Mouse (Mus musculus) intestine, postnatal 0 days (tissue): Measurements from ENCODE around the gene Olfr625-ps1. TPM values are rescaled to one million over a fixed set of nuclear protein-coding genes. Genes with fewer than 3 reads are reported as not detected.

Experiments used
- ATAC-seq: fragments of 200-750 bp; cut with Nextera tagmentation; 2 replicates; pipeline ENCODE4 v1.8.0; 2017; ENCODE audit warnings: mild to moderate bottlenecking, moderate TSS enrichment, moderate library complexity
- H3K27ac ChIP-seq: fragments of 300-500 bp; sonication (generic); 2 replicates; pipeline ENCODE4 v1.5.1; 2014; ENCODE audit warnings: mild to moderate bottlenecking, low read depth, low read length, moderate library complexity
- H3K27me3 ChIP-seq: fragments of 300-500 bp; sonication (generic); replicated peaks from 2 replicates; pipeline ENCODE4 v1.6.1; 2014; ENCODE audit warnings: low read length, mixed read lengths; ENCODE audit not compliant: control insufficient read depth, insufficient read depth
- H3K36me3 ChIP-seq: fragments of 300-500 bp; sonication (generic); 2 replicates; pipeline ENCODE4 v1.6.1; 2014; ENCODE audit warnings: mild to moderate bottlenecking, moderate library complexity; ENCODE audit not compliant: control insufficient read depth, insufficient read depth
- H3K4me1 ChIP-seq: fragments of 300-500 bp; sonication (generic); replicated peaks from 2 replicates; pipeline ENCODE4 v1.6.1; 2014; ENCODE audit warnings: antibody characterized with exemption, low read length, mixed read lengths; ENCODE audit not compliant: control insufficient read depth, insufficient read depth
- H3K4me2 ChIP-seq: fragments of 300-500 bp; sonication (generic); replicated peaks from 2 replicates; pipeline ENCODE4 v1.6.1; 2014; ENCODE audit warnings: low read depth, mild to moderate bottlenecking, moderate library complexity
- H3K4me3 ChIP-seq: fragments of 300-500 bp; sonication (generic); 2 replicates; pipeline ENCODE4 v1.5.1; 2014; ENCODE audit warnings: low read depth, low read length
- H3K9ac ChIP-seq: fragments of 300-500 bp; sonication (generic); 2 replicates; pipeline ENCODE4 v1.6.1; 2014; ENCODE audit warnings: mild to moderate bottlenecking, low read depth, low read length
- H3K9me3 ChIP-seq: fragments of 300-500 bp; sonication (generic); 2 replicates; pipeline ENCODE4 v1.6.1; 2016; ENCODE audit warnings: mixed run types; ENCODE audit not compliant: control insufficient read depth
- CTCF ChIP-seq: sonication (generic); IDR thresholded peaks from 2 replicates; pipeline ENCODE4 v1.5.1; 2016; ENCODE audit warnings: low read depth, mild to moderate bottlenecking, control low read depth, antibody characterized with exemption, moderate library complexity
- WGBS: fragments of 180-500 bp; shearing (Covaris S2); extraction: QIAGEN DNeasy Blood & Tissue Kit; methylation state at CpG from one replicate; pipeline ENCODE4 v1.1.7; 2014; 5-methylcytosine and 5-hydroxymethylcytosine counted together
- polyA plus RNA-seq: library from polyadenylated mRNA; unstranded; fragments of >200 nt; fragmentation: Nextera tagmentation; extraction: Ambion mirVana; gene quantifications from 2 replicates; pipeline ENCODE4 v1.2.1, GENCODE M21; 2015

The Olfr625-ps1 gene
- polyA plus RNA-seq, result not detected in 2 replicates

DNA sequence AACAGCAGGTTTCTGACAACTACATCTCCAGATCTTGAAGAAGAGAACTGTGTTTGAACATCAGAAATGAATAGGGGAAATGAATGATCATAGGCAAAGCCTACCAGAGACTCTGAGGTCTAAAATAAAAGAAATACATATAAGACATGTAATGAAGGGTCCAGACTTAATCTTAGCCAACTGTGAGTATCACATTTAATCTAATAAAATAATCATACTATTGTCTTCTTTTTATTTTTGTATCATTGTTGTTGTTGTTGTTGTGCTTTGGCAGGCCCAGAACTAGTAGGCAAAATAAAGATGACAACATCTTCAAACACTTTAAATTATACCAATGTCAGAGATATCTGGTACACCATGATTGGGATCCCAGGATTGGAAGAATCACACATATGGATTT lies at the start of gene Olfr625-ps1:
Gene Olfr625-ps1 (plus strand): TSS at position 301 of the 400 bp plus-strand sequence.
- no peak within 1 kb of the TSS for H3K9ac ChIP-seq
- no peak for TF ChIP-seq CTCF
- no peaks in the 10 kb centered on the region for H3K9me3 ChIP-seq
- H3K27ac ChIP-seq, result no peak within 1 kb of the TSS
- no peaks in the 10 kb centered on the region for H3K36me3 ChIP-seq
- no peaks in the 10 kb centered on the region for H3K4me1 ChIP-seq
- no peak within 1 kb of the TSS for H3K4me2 ChIP-seq
- no peaks in the 10 kb centered on the region for H3K27me3 ChIP-seq
- ATAC-seq, result no peak
- no peak within 1 kb of the TSS for H3K4me3 ChIP-seq

DNA sequence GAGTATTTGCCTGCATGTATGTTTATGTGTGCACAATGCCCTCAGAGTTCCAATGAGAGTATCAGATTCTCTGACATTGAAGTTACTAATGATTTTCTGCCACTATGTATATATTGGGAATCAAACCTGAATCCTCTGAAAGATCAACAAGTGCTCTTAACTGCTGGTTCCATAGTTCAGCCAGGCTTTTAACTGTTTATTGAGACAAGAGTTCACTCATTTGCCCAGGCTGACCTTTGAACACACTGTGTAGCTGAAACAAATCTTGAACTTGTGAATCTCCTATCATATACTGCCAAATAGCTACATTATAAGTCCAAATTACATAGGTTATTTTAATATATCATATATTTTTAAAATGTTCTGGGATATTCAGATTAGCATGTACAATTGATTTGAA lies 45.7 kb upstream of the Olfr625-ps1 start:
- Histone ChIP-seq H3K4me1 (no peaks in the 10 kb centered on the region), H3K4me2 (no peak overlapping the region), H3K9me3 (no peaks in the 10 kb centered on the region), H3K4me3 (no peak overlapping the region), H3K9ac (no peak overlapping the region), H3K36me3 (no peaks in the 10 kb centered on the region), H3K27me3 (no peaks in the 10 kb centered on the region), H3K27ac (no peak overlapping the region)
- TF ChIP-seq CTCF, result no peak
- 0 out of 2 replicates have a peak, but pooled peaks have one; percentile 33 for ATAC-seq

DNA sequence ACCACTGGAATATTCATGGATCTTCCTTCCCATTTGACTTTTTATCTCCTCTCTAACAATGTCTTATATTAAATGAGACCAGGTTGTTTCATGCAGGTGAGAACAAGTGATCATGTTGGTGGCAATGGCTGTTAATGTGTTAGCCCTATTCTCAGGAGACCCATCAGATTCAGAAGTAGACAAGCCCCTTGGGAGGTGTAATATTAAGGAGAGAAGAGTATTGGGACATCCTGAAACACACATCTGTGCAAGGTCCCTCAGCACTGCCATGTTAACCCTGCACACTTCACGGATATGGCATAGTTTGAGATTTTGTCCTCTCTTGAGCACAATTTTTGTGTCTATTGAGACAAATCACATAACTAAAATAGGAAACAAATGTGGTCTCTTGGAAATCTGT lies 39.9 kb upstream of the Olfr625-ps1 start, which contains the start of gene Olfr622:
Gene Olfr622 (minus strand): TSS at position 101 of the 400 bp plus-strand sequence.
- Histone ChIP-seq H3K9ac (no peak within 1 kb of the TSS), H3K4me3 (no peak within 1 kb of the TSS), H3K36me3 (no peaks in the 10 kb centered on the region), H3K27ac (no peak within 1 kb of the TSS), H3K27me3 (no peaks in the 10 kb centered on the region), H3K4me1 (no peaks in the 10 kb centered on the region), H3K4me2 (no peak within 1 kb of the TSS), H3K9me3 (no peaks in the 10 kb centered on the region)
- ATAC-seq, result no peak
- TF ChIP-seq CTCF, result no peak
- WGBS, result 76% methylated on average over 1 of the region's 1 CpGs

DNA sequence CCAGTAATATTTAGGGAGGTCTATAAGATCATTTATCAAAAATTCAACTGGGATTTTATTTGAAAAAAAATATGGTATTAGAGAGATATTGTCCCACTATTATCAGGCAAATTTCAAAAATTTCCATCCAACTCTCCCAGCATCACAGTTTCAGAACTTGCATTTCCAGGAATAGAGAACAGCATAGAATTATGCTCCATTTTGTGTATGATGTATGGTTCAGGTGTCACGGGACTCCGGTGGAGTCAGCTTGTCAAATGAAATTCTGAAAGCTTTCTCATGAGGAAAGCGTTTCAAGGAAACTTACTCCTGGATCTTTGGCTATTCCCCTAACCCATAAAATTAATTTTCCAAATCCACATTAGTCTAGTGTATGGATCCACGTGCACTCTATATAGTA lies 38.5 kb upstream of the Olfr625-ps1 start:
- 34% methylated on average over 4 of the region's 4 CpGs for WGBS

DNA sequence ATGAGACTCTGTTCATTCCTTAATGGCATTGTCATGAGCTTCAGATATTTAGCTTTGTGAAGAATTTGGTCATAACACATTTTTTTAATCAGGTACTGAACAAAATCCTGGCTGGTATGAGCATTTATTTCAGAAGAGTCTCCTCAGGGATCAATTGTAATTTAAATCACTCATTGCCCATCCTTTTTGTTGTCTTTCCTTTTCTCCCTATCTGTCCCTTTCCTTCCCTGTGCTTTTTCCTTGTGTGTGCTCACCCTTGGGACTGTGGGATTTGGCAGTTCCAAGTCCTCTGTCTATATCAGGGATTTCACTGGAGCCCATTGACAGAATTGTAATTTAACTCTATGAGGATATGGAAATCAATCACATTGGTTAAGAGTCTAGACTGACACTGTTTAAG lies 18.9 kb upstream of the Olfr625-ps1 start, which contains the start of gene Olfr623:
Gene Olfr623 (minus strand): TSS at position 101 of the 400 bp plus-strand sequence.
- H3K4me2 ChIP-seq, result no peak within 1 kb of the TSS
- no peaks in the 10 kb centered on the region for H3K4me1 ChIP-seq
- H3K4me3 ChIP-seq, result no peak within 1 kb of the TSS
- H3K9ac ChIP-seq, result no peak within 1 kb of the TSS
- no peaks in the 10 kb centered on the region for H3K27me3 ChIP-seq
- no peaks in the 10 kb centered on the region for H3K9me3 ChIP-seq
- H3K27ac ChIP-seq, result no peak within 1 kb of the TSS
- no peak for TF ChIP-seq CTCF
- no peaks in the 10 kb centered on the region for H3K36me3 ChIP-seq
- no peak for ATAC-seq

More for the DNA sequence above, 38.5 kb upstream of the Olfr625-ps1 start:
- Histone ChIP-seq H3K36me3 (no peaks in the 10 kb centered on the region), H3K27me3 (no peaks in the 10 kb centered on the region), H3K27ac (no peak overlapping the region), H3K4me2 (no peak overlapping the region), H3K4me1 (no peaks in the 10 kb centered on the region), H3K9me3 (no peaks in the 10 kb centered on the region), H3K4me3 (no peak overlapping the region), H3K9ac (no peak overlapping the region)
- no peak for TF ChIP-seq CTCF
- ATAC-seq, result 0 out of 2 replicates have a peak, but pooled peaks have one; percentile 61

DNA sequence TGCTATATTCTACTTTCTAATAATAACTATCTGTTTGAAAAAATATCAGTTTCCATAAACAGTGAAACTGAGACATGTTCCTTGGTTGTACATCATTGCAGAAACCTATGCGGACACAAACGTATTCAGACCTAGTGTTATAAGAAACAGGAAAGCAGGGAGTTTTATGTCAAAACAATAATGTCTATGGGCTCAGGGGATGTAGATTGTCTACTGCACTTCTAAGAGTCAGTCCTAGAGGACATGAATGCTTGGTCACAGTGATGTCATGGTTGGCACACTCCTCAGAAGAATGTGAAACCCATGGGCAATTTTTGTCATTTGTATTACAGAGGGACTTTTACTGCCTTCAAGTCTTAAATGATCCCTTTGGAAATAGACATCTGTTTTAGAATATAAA lies 11.4 kb upstream of the Olfr625-ps1 start, which contains the start of gene Olfr624:
Gene Olfr624 (minus strand): TSS at position 101 of the 400 bp plus-strand sequence.
- H3K9me3 ChIP-seq, result no peaks in the 10 kb centered on the region
- WGBS, result 84% methylated on average over 2 of the region's 2 CpGs
- H3K27me3 ChIP-seq, result no peaks in the 10 kb centered on the region
- no peaks in the 10 kb centered on the region for H3K36me3 ChIP-seq
- no peak for ATAC-seq
- no peak within 1 kb of the TSS for H3K4me2 ChIP-seq
- no peak within 1 kb of the TSS for H3K4me3 ChIP-seq
- TF ChIP-seq CTCF, result no peak
- no peak within 1 kb of the TSS for H3K27ac ChIP-seq
- H3K4me1 ChIP-seq, result no peaks in the 10 kb centered on the region
- H3K9ac ChIP-seq, result no peak within 1 kb of the TSS

DNA sequence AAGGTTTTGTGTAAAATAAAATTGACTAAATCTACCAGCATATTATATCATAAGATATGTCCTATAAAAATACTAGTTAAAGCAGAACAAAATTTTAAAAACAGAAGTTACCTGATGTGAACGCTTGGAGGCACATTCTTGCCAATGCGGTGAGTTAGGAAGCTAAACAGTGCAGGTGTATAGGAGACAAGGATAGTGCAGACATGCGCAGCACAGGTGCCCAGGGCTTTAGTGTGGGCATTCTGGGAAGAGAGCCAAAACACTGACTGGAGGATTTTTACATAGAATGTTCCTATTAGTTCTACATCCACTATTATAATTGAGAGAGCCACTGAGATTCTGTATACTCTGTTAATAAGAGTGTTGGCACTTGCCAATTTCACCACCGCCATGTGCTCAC lies 16.9 kb downstream of the Olfr625-ps1 start:
- H3K9me3 ChIP-seq, result no peaks in the 10 kb centered on the region
- no peak for ATAC-seq
- no peak overlapping the region for H3K9ac ChIP-seq
- no peaks in the 10 kb centered on the region for H3K36me3 ChIP-seq
- TF ChIP-seq CTCF, result no peak
- no peak overlapping the region for H3K27ac ChIP-seq
- 94% methylated on average over 4 of the region's 4 CpGs for WGBS
- H3K4me3 ChIP-seq, result no peak overlapping the region
- H3K4me2 ChIP-seq, result no peak overlapping the region
- no peaks in the 10 kb centered on the region for H3K4me1 ChIP-seq
- no peaks in the 10 kb centered on the region for H3K27me3 ChIP-seq
